Mouse (Mus musculus) bone marrow macrophage, adult 2 months (primary cell): ENCODE measurements around the gene Bmpr1b.

Experiments used
- CTCF ChIP-seq: IDR thresholded peaks from 2 replicates; pipeline ENCODE4 v1.5.1; 2012; ENCODE audit warnings: low read depth, mild to moderate bottlenecking, low read length, moderate library complexity
- POLR2A ChIP-seq: IDR thresholded peaks from 2 replicates; pipeline ENCODE4 v1.6.1; 2012; ENCODE audit warnings: mild to moderate bottlenecking, low read depth, low read length, borderline replicate concordance

DNA sequence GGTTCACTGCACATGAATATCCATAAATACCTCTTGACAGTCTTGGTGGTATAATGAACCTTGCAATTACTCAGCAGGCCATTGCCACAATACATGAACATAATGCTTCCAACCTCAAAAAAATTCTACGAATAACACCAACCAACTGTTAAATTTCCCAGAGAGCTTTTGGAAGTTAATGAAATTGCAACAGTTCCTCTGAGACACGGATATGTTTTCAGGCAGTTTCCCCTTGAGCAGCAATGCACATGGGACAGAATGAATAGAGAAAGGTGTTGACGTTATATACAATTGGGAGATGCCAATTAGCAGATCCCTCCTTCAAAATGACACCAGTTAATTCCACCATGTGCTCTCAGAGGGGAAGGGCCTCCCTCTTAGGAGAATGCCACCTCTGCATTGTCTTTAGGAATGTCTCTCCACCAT lies 225.9 kb downstream of the Bmpr1b start:
- TF ChIP-seq CTCF (no peak), POLR2A (no peak)
